Mouse (Mus musculus) ES-Bruce4 (cell line): ENCODE results near the gene Tab1.

Source experiments
- CTCF ChIP-seq: IDR thresholded peaks from one replicate; pipeline ENCODE4 v1.8.1; 2011; ENCODE audit warnings: low read depth, low read length
- EP300 ChIP-seq: IDR thresholded peaks from 2 replicates; pipeline ENCODE4 v1.6.1; 2011; ENCODE audit warnings: low read depth, low read length; ENCODE audit not compliant: insufficient read depth
- POLR2A ChIP-seq: IDR thresholded peaks from one replicate; pipeline ENCODE4 v1.8.1; 2011; ENCODE audit warnings: low read length; ENCODE audit not compliant: insufficient read depth

DNA sequence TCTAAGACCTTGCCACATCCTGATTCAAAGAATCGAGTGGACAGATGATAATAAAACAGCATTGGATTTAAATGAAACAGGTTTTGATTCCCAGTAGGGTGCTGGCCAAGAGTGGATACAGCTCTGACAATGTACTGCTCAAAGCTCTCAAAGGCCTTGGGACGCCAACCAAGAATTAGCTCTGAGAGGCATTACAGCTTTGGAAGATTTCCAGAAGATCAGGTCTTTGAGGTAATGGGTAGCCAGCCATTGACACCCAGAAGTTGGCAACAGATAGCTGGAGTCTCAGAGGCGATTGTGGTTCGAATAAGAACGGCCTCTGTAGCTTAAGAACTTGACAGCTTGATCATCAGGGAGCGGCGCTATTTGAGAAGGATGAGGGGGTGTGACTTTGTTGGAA, 48.6 kb downstream of the Tab1 start:
- no peak for TF ChIP-seq POLR2A
- no peak for TF ChIP-seq CTCF
- no peak for TF ChIP-seq EP300
